Mouse (Mus musculus): ENCODE results near the gene Gna14. TPM values are rescaled to one million over a fixed set of nuclear protein-coding genes. Genes with fewer than 3 reads are reported as not detected.

The Gna14 gene
- 3.7 and 3.9 TPM in 2 replicates for polyA plus RNA-seq (2014; fragmentation: Nextera tagmentation; extraction: Ambion mirVana)

- peaks cover 33% of the 10 kb centered on the region for H3K27me3 ChIP-seq (replicated peaks; ENCODE audit: control insufficient read depth, insufficient read depth, low read length)
- no peak within 1 kb of the TSS for H3K27ac ChIP-seq (replicated peaks; ENCODE audit: low read depth, low read length)
- peaks cover 10% of the 10 kb centered on the region for H3K4me1 ChIP-seq (ENCODE audit: control insufficient read depth, insufficient read depth, low read length)
- H3K9me3 ChIP-seq (ENCODE audit: control insufficient read depth, low read length): no peaks in the 10 kb centered on the region
- ATAC-seq (ENCODE audit: low read depth) (peak; percentile 81), DNase-seq (ENCODE audit: low spot score) (peak; percentile 61)
- H3K4me2 ChIP-seq (ENCODE audit: low read depth, low read length): peak within 1 kb of the TSS; percentile 67
- 2% methylated on average over 25 of the region's 27 CpGs for WGBS
- H3K36me3 ChIP-seq (ENCODE audit: control insufficient read depth, insufficient read depth, low read length): no peaks in the 10 kb centered on the region
- H3K4me3 ChIP-seq (ENCODE audit: low read depth, low read length): peak within 1 kb of the TSS; percentile 40
- peak within 1 kb of the TSS; percentile 49 for H3K9ac ChIP-seq (ENCODE audit: low read depth, low read length)
Measured at GRCm38 (mm10) chr19:16435531-16436231, at the start of gene Gna14. Gene Gna14 (plus strand): TSS chr19:16435762.

DNA sequence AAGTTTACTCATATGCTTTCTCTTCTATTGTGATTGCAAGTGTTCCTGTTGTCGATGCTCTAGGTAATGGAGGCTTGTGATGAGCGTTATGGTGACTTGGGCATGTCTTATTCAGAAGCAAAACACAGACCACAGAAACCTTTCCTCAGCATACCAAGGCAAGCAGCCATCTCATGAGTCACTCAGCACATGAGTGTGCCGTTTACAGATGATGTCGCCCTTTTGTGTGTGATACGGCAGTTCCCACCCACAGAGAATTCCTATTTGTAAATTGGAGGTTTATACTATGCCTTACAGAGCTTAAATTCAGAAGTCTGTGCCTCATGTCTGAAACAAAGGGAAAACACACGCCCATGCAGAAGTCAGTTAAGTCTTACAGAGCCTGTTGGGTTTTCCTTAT is 49.0 kb upstream of the Gna14 start:
- Histone ChIP-seq H3K36me3 (ENCODE audit: control insufficient read depth, insufficient read depth, low read length) (peaks cover 28% of the 10 kb centered on the region), H3K4me1 (ENCODE audit: control insufficient read depth, insufficient read depth, low read length) (peaks cover 3% of the 10 kb centered on the region; the same call in 1 of the 2 replicates), H3K4me2 (ENCODE audit: low read depth, low read length) (no peak overlapping the region), H3K27me3 (replicated peaks; ENCODE audit: control insufficient read depth, insufficient read depth, low read length) (no peaks in the 10 kb centered on the region), H3K27ac (replicated peaks; ENCODE audit: low read depth, low read length) (no peak overlapping the region), H3K9ac (ENCODE audit: low read depth, low read length) (no peak overlapping the region), H3K9me3 (ENCODE audit: control insufficient read depth, low read length) (no peaks in the 10 kb centered on the region), H3K4me3 (ENCODE audit: low read depth, low read length) (no peak overlapping the region)
- peak; percentile 25 for DNase-seq (ENCODE audit: low spot score)
- WGBS: 69% methylated on average over 6 of the region's 6 CpGs
- no peak for ATAC-seq (ENCODE audit: low read depth)

- H3K4me3 ChIP-seq (ENCODE audit: low read depth, low read length): no peak overlapping the region
- H3K27ac ChIP-seq (replicated peaks; ENCODE audit: low read depth, low read length): no peak overlapping the region
- no peaks in the 10 kb centered on the region for H3K27me3 ChIP-seq (replicated peaks; ENCODE audit: control insufficient read depth, insufficient read depth, low read length)
- H3K9ac ChIP-seq (ENCODE audit: low read depth, low read length): no peak overlapping the region
- H3K4me1 ChIP-seq (ENCODE audit: control insufficient read depth, insufficient read depth, low read length): peaks cover 3% of the 10 kb centered on the region; the same call in 1 of the 2 replicates
- no peak for DNase-seq (ENCODE audit: low spot score)
- ATAC-seq (ENCODE audit: low read depth): no peak
- H3K4me2 ChIP-seq (ENCODE audit: low read depth, low read length): no peak overlapping the region
- H3K9me3 ChIP-seq (ENCODE audit: control insufficient read depth, low read length): no peaks in the 10 kb centered on the region
- WGBS: 84% methylated on average over 6 of the region's 6 CpGs
- H3K36me3 ChIP-seq (ENCODE audit: control insufficient read depth, insufficient read depth, low read length): peaks cover 16% of the 10 kb centered on the region
Measured at GRCm38 (mm10) chr19:16390192-16390795, 45.3 kb upstream of the Gna14 start.

DNA sequence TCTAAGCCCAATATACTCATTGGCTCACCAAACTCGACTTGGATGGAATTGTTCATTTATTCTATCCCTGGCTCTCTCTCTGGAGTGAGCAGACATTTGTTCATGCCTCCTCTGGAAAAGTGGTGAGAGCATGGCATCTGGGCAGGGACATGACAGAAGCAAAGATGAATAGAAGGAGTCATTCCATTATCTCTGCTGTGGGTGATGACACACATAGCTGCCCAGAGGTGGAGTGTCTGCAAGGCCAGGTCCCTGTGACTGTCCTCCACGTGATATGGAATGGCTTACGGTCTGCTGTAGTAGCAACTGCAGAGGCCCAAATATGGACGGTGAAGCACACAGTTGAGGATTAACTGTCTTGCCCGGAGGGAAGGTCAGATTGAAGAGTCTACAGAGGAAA is 41.2 kb upstream of the Gna14 start:
- Histone ChIP-seq H3K27ac (replicated peaks; ENCODE audit: low read depth, low read length) (no peak overlapping the region), H3K4me3 (ENCODE audit: low read depth, low read length) (no peak overlapping the region), H3K9me3 (ENCODE audit: control insufficient read depth, low read length) (no peaks in the 10 kb centered on the region), H3K4me2 (ENCODE audit: low read depth, low read length) (no peak overlapping the region), H3K36me3 (ENCODE audit: control insufficient read depth, insufficient read depth, low read length) (no peaks in the 10 kb centered on the region), H3K9ac (ENCODE audit: low read depth, low read length) (no peak overlapping the region), H3K27me3 (replicated peaks; ENCODE audit: control insufficient read depth, insufficient read depth, low read length) (no peaks in the 10 kb centered on the region), H3K4me1 (ENCODE audit: control insufficient read depth, insufficient read depth, low read length) (no peaks in the 10 kb centered on the region)
- ATAC-seq (ENCODE audit: low read depth) (no peak), DNase-seq (ENCODE audit: low spot score) (no peak)
- WGBS: 90% methylated on average over 5 of the region's 5 CpGs

- ATAC-seq (ENCODE audit: low read depth): no peak
- no peak for DNase-seq (ENCODE audit: low spot score)
- no peaks in the 10 kb centered on the region for H3K36me3 ChIP-seq (ENCODE audit: control insufficient read depth, insufficient read depth, low read length)
Measured at GRCm38 (mm10) chr19:16403101-16403500, 32.5 kb upstream of the Gna14 start.

DNA sequence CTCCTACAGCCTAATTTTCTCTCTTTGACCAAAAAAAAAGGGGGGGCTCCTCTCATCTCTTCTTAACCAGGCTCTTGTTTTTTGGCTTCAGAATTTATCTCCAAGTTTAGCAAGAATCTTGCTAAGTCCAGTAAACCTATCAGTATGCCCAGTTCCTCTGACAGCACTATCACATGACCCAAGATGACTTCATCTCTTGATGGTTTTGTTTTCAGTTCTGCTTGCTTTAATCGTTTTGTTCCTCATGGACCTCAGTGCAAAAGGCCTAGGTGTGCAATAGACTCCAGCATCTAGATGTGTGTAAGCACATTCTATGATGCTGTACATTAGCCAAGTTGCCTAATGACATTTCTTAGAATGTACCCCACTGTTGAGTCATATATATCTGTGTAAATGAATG is 27.8 kb upstream of the Gna14 start:
- no peak overlapping the region for H3K27ac ChIP-seq (replicated peaks; ENCODE audit: low read depth, low read length)
- no peaks in the 10 kb centered on the region for H3K4me1 ChIP-seq (ENCODE audit: control insufficient read depth, insufficient read depth, low read length)
- no peaks in the 10 kb centered on the region for H3K27me3 ChIP-seq (replicated peaks; ENCODE audit: control insufficient read depth, insufficient read depth, low read length)
- no peaks in the 10 kb centered on the region for H3K9me3 ChIP-seq (ENCODE audit: control insufficient read depth, low read length)
- no peak overlapping the region for H3K9ac ChIP-seq (ENCODE audit: low read depth, low read length)
- H3K4me2 ChIP-seq (ENCODE audit: low read depth, low read length): no peak overlapping the region
- WGBS: 79% methylated on average over 1 of the region's 1 CpGs
- ATAC-seq (ENCODE audit: low read depth) (no peak), DNase-seq (ENCODE audit: low spot score) (no peak)
- H3K4me3 ChIP-seq (ENCODE audit: low read depth, low read length): no peak overlapping the region
- no peaks in the 10 kb centered on the region for H3K36me3 ChIP-seq (ENCODE audit: control insufficient read depth, insufficient read depth, low read length)

More at GRCm38 (mm10) chr19:16403101-16403500, 32.5 kb upstream of the Gna14 start:
- WGBS: 64% methylated on average over 6 of the region's 6 CpGs
- Histone ChIP-seq H3K27ac (replicated peaks; ENCODE audit: low read depth, low read length) (no peak overlapping the region), H3K4me1 (ENCODE audit: control insufficient read depth, insufficient read depth, low read length) (no peaks in the 10 kb centered on the region), H3K27me3 (replicated peaks; ENCODE audit: control insufficient read depth, insufficient read depth, low read length) (no peaks in the 10 kb centered on the region), H3K4me3 (ENCODE audit: low read depth, low read length) (no peak overlapping the region), H3K9ac (ENCODE audit: low read depth, low read length) (no peak overlapping the region), H3K4me2 (ENCODE audit: low read depth, low read length) (no peak overlapping the region), H3K9me3 (ENCODE audit: control insufficient read depth, low read length) (no peaks in the 10 kb centered on the region)

GRCm38 (mm10) chr19:16411302-16411701 is 24.3 kb upstream of the Gna14 start:
- Histone ChIP-seq H3K4me3 (ENCODE audit: low read depth, low read length) (no peak overlapping the region), H3K36me3 (ENCODE audit: control insufficient read depth, insufficient read depth, low read length) (no peaks in the 10 kb centered on the region), H3K4me2 (ENCODE audit: low read depth, low read length) (no peak overlapping the region), H3K9me3 (ENCODE audit: control insufficient read depth, low read length) (no peaks in the 10 kb centered on the region), H3K9ac (ENCODE audit: low read depth, low read length) (no peak overlapping the region), H3K4me1 (ENCODE audit: control insufficient read depth, insufficient read depth, low read length) (no peaks in the 10 kb centered on the region), H3K27me3 (replicated peaks; ENCODE audit: control insufficient read depth, insufficient read depth, low read length) (no peaks in the 10 kb centered on the region), H3K27ac (replicated peaks; ENCODE audit: low read depth, low read length) (no peak overlapping the region)
- DNase-seq (ENCODE audit: low spot score): no peak
- no peak for ATAC-seq (ENCODE audit: low read depth)

DNA sequence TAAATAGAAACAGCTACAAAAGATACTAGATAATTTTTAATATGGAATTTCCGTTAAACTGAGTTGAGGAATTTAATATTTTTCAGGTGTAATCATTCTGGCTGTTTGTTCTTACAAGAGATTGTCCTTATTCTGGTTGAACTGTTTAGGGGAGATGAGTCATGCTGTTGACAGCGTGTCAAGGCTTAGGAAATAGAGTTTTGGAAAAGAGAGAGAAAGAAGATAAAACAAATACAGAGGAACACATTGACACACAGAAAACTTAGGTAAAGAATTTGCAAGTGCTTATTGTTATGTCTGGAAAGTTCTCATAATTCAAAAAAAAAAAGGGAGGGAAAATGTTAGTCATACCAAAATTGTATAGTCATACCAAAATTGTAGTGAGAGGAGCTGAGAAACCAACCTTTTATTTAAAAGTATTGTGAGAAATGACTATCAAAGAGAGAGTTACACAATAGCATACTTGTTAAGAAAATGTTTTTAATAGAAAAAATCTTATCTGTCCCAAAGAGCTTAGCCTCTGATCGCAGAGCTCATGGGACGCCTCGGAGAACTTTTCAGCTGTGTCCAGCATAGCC is 17.4 kb upstream of the Gna14 start:
- ATAC-seq (ENCODE audit: low read depth) (no peak), DNase-seq (ENCODE audit: low spot score) (no peak)
- H3K9me3 ChIP-seq (ENCODE audit: control insufficient read depth, low read length): no peaks in the 10 kb centered on the region
- H3K4me3 ChIP-seq (ENCODE audit: low read depth, low read length): no peak overlapping the region
- no peak overlapping the region for H3K4me2 ChIP-seq (ENCODE audit: low read depth, low read length)
- no peaks in the 10 kb centered on the region for H3K27me3 ChIP-seq (replicated peaks; ENCODE audit: control insufficient read depth, insufficient read depth, low read length)
- no peak overlapping the region for H3K9ac ChIP-seq (ENCODE audit: low read depth, low read length)
- no peak overlapping the region for H3K27ac ChIP-seq (replicated peaks; ENCODE audit: low read depth, low read length)
- WGBS: 79% methylated on average over 5 of the region's 5 CpGs
- H3K36me3 ChIP-seq (ENCODE audit: control insufficient read depth, insufficient read depth, low read length): no peaks in the 10 kb centered on the region
- H3K4me1 ChIP-seq (ENCODE audit: control insufficient read depth, insufficient read depth, low read length): no peaks in the 10 kb centered on the region

Data from embryonic facial prominence, embryonic 14.5 days (tissue).